Mouse (Mus musculus): Measurements from ENCODE around the gene Csnk2a1.

DNA sequence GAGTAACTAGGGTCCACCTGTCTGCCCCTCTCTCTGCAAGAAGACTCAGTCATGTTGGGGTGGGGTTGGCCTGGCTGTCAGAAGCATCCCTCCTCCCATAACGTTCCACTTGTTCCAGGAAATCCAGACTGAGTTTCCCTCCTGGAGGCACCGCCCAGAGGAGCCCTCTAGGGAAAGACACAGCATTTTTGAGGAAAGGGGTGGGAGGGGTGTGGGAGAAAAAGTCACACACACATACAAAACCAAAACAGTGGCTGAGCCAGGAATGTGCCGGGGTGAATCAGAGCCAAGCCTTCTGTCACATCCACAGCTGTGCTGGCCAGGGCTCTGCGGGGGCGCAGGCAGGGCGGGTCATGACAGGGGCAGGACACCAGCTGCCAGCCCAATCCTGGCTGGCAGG is 46.3 kb upstream of the Csnk2a1 start:
- TF ChIP-seq GATA1 (IDR thresholded peaks at IDR 0.05; ENCODE audit: borderline replicate concordance, low read length), result no peak
- TF ChIP-seq FLI1 (IDR thresholded peaks at IDR 0.05; ENCODE audit: low read length), result no peak

Measured in megakaryocyte, embryonic 14.5 days (primary cell).